Mouse (Mus musculus) megakaryocyte-erythroid progenitor cell, adult 5-6 weeks (primary cell): ENCODE results near the gene Vil1. TPM values are rescaled to one million over a fixed set of nuclear protein-coding genes. Genes with fewer than 3 reads are reported as not detected.
"Not testable (repeated sequence)": the region's sequence is repeated elsewhere in the genome, so short reads cannot be mapped to it uniquely, and the experiment has no call there.

Experiments
- ATAC-seq: replicated peaks from 2 replicates; pipeline ENCODE4 v1.8.0; 2016; ENCODE audit warnings: mild to moderate bottlenecking, inconsistent platforms; ENCODE audit not compliant: severe bottlenecking, poor library complexity, low FRiP score, low TSS enrichment
- total RNA-seq, 2 experiments: library from RNA; stranded (forward) in 1 of 2; stranded (reverse) in 1 of 2; fragments of 200-1000, 215-1000 nt in 1 of 2; fragments of >200 nt in 1 of 2; fragmentation: Nextera tagmentation in 1 of 2; gene quantifications; 2 replicates each; pipeline ENCODE4 v1.2.3; 2014 to 2017

Vil1 gene
- total RNA-seq, 2 experiments from 2014 or later, result not detected

DNA sequence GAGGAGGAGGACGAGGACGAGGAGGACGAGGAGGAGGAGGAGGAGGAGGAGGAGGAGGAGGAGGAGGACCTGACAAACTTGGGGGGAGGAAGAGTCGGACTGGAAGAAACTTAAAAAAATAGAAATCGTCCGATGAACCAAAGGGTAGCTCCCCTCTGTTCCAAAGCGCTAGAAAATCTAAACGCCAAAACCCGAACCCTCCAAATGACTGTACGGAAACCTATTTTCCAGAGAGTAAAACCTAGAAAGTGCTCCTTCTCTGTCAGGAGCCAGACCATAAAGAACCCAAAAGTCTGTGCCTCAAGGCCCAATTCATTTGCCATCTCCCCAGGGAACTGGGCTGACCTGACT is 22.8 kb upstream of the Vil1 start:
- ATAC-seq, result no peak

DNA sequence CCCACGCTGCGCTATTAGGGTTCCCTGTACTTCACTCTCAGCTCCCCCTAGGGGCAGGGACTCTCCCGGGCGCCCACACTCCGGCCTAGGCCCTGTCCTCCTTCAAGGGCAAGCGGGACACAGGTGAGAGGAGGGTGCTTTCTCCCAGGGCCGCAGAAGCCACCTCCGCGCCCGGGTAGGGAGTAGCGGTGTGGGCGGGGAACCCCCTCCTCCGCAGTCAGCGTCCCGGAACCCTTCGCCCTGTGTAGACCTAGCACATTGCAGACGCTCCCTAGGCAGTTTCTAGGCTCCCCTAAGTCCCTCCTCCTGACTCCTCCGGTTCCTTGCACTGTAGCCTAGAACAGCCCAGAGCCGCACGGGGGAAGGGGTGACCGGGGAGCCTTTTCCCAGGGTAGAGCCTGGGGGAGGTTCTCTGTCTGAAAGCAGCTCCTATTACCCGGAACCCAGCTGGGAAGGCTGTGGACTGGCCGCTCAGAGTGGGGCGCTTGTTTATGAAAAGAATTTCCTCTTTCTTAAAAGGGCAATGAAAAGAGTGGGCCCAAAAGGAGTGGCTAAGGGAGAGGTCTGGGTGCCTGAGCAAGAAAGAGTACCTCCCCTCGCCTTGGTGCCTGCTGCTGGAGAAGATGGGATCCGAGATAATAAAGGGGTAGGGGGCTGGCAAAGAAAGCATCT is 22.3 kb upstream of the Vil1 start:
- peak; percentile 69 for ATAC-seq

DNA sequence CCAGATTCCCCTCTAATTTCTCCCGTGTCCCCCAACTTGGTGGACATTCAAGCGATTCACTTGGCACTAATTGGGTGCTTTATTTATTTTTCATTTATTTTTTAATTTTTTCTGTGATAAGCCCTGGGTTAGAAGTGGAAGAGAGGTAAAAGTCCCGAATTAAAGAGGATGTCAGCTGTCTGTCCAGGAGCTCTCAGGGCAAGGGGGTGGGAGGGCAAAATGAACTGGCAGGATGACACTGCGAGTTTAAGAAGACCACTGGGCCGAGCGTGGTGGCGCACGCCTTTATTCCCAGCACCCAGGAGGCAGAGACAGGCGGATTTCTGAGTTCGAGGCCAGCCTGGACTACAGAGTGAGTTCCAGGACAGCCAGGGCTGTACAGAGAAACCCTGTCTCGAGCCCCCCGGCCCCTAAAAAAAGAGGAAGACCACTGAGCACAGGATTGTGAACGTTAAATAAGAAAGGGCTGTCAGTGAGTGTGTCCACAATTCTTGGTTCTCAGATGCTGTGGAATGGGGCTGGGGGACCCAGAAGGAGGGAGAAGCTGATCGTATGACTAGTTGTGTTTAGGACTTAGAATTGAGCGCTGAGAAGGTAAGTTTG is 21.7 kb upstream of the Vil1 start:
- no peak for ATAC-seq

DNA sequence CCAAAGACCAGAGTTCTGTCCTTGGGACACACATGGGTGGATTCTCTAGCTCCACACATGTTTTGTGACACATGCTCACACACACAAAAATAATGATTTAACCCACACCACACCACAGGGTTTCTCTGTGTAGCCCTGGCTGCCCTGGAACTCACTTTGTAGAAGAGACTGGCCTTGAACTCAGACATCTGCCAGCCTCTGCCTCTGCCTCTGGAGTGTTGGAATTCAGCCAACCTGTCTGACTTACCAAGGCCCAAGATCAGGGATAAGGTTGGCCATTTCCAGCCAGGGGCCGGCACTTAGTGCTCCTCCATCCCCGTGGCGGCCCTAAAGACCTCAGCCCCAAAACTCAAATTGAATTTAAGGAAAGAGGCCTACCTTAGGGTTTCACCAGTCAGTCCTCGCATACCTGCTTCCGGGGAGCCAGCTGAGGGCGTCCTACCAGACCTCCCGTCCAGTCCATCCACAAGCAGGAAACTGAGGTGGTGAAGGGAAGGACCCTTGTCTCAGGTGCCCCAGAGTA is 20.7 kb upstream of the Vil1 start:
- ATAC-seq, result no peak

DNA sequence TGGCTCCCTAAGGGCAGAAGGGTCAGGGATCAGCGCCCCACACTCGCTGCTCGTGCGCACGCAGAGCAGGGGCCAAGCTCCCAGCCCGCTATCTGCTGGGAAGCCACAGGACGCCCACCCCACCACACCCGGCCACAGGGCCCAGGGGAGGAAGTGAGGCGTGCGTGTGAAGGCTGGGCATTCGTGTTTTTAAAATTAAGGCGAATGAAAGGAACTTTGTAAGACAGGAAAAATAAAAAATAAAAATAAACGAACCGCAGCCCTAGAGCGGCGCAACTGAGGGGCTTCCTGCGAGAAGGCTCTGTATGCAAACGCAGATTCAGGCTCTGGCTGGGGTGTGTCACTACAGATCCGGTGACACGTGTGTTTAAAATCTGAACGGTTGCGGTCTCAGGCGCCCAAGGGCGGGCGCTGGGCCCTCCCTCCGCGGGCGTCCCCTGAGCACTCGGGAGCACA is 19.3 kb upstream of the Vil1 start:
- ATAC-seq, result no peak

DNA sequence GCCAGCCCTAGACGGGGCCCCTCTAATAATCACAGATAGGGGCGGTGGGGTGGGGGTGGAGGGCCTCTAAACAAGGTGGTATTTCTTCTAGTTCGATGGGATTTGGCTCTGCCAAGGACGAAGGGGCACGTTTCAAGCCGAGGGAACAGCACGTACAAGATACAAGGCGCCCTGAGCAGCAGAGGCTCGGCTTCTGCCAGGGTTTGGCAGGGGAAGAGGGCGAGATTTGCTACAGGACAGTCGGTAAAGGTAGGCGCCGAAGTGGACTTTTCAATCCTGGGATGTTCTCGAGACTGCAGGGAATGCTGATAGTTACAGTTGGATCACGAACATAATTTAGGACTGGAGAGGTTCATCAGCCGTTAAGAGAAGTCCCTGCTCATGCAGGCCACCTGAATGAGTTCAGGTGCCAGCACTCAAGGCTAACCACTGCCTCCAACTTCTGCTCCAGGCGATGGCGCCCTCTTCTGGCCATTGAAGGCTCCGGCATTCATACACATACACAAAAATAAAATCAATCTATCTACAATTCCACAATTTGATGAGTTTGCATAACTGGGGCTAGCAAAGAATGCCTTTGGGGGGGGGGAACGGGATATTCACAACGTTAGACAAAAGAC is 18.8 kb upstream of the Vil1 start:
- ATAC-seq, result no peak; the same call in 1 of the 2 replicates

DNA sequence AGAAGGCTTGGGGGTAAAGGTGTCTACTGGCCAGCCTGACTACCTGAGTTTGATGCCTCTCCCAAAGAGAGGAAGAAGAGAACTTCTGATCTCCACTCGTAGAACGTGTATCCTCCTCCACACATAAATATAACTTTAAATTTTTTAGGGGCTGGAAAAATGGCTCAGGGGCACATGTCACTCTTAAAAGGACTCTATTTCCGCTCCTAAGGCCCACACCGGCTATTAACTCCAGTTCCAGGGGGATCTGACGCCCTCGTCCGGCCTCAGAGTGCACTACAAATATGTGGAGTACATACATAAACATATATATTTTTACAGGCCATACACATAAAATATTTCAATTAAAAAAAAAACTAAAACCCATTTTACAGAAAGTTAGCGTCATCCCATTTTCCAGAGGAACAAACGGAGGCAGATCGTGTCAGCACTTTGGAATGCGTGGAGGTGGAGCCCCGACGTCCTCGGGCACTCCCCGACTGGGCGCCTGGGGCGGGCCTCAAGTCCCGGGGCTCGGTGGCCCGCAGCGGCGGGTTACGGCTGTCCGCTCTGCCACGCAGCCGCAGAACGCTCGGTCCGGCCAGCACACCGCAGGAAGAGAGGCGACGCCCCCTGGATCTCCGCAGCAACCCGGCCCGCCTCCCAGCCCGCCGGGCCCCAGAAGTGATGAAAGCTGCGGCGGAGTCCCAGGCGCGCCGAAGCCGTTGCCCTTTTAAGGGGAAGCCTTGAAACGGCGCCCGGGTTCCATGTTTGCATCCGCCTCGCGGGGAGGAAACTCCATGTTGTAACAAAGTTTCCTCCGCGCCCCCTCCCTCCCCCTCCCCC is 18.0 kb upstream of the Vil1 start, which contains the start of gene Ctdsp1:
Ctdsp1 (plus strand) TSS at position 586 of the 825 bp plus-strand sequence.
- peak; percentile 49 for ATAC-seq

DNA sequence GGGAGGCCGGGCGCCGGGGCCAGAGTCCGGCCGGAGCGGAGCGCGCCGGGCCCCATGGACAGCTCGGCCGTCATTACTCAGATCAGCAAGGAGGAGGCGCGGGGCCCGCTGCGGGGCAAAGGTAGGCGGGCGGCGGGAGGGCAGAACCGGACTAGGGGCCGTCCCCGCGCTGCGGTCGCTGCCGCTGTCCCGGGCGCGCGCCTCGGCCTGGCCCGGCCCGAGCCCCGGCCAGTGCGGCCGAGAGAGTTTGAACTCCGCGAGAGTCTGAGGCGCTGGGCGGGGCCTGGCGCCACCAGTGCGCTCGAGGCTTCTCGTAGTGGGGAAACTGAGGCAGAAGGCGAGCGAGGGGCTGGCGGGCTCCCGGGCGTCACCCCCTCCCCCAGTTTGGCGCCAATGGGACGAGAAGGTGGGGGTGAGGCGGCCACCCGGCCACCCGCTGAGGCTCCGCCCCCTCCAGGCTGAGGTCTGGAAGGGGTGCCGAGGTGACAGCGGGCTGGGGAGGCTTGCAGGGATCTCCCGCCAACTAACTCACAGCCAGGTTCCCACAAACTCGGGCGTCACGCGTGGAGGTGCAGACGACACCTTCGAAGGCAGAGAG is 17.2 kb upstream of the Vil1 start:
- ATAC-seq, result peak; percentile 40

DNA sequence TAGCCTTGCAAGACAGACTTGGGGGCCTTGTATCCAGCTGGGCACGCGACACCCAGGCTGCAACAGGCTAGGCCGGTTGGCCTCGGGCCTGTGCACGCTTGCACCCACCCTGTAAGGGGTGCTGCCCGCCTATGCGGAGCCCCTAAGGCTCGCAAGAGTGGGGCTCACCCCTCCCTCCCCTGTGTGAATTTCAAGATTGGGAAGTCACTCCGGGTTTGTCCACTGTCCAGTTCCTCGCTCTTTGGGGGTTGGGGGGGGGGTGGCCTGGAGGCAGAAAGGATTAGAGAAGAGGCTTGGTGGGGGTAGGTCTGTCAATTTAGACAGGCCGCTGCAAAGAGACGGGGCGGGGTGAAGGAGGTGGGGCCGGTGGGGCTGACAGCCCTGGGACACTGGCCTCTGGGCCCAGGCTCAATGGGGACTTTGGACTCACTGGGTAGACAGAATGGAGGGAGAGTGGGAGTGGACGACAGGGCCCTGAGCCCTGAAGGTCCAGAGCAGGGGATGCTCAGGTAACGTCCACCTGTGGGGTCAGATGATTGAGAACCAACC is 16.7 kb upstream of the Vil1 start:
- ATAC-seq, result no peak

DNA sequence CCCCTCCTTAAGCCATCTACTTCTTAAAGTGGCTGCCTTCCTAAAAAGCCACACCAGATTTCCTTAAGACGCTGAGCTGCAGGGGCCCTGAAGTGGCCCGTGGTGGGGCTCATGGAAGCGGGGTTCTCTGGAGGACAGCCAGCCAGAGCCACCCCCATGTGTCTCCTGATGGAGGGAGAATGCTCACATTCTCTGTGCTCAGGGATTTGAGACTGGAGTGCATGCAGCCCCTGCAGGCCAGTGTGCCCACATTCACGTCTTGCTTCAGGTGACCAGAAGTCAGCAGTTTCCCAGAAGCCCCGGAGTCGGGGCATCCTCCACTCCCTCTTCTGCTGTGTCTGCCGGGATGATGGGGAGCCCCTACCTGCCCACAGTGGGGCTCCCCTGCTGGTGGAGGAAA is 16.2 kb upstream of the Vil1 start:
- ATAC-seq, result no peak

DNA sequence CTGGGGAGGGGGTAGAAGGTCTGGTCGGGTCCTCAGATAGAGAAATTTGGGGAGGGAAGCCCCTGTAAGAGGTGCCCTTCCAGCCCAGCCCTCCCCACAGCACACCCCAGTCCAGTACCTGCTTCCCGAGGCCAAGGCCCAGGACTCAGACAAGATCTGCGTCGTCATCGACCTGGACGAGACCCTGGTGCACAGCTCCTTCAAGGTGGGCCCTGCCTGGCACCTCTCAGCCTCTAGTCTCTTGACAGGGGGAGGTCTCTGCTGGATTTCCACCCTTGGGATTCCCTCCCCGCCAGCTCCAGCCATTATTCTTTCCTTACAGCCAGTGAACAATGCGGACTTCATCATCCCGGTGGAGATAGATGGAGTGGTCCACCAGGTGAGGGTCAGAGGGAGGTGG is 15.5 kb upstream of the Vil1 start:
- no peak for ATAC-seq

DNA sequence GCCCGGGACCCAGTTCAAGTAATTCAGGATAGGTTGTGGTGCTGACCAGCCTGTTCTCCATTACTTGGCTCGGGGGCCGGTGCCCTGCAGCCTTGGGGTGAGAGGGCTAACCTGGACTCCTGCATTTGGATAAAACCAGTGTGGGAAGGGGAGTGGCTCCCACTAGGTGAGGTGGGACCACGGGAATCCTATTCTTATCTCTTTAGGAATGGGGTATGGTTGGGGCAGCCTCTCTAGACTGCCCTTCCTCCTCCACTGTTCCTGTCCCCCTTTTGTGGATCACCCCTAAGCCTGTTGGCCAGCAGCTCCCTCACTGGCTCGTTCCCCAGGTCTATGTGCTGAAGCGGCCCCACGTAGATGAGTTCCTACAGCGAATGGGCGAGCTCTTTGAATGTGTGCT is 14.9 kb upstream of the Vil1 start:
- ATAC-seq, result no peak

DNA sequence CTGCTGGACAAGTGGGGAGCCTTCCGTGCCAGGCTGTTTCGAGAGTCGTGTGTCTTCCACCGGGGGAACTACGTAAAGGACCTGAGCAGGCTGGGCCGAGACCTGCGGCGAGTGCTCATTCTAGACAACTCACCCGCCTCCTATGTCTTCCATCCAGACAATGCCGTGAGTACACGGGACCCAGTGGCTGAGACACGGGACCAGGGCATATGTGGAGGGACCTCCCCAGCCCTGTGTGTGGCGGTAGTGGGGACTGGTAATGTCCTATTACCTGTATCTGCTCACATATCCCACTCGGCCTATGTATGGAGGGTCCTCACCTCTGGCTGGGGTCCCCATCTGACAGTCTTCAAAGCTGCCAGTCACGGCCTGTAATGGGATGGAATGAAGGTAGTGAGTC is 14.3 kb upstream of the Vil1 start:
- ATAC-seq, result no peak

DNA sequence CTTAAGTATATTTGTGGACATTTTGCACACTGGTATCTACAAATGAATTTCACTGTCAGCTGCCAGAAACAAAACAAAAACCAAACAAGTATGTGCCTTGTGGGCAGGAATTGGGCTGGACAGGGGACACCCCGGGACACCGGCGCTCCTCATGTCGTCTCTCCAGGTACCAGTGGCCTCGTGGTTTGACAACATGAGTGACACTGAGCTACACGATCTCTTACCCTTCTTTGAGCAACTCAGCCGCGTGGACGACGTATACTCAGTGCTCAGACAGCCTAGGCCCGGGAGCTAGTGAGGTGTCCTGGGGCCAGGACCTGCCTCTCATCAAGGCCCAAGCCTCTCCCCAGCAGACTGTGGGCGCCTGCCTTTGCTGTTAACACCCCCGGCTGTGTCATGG is 13.9 kb upstream of the Vil1 start:
- no peak for ATAC-seq

DNA sequence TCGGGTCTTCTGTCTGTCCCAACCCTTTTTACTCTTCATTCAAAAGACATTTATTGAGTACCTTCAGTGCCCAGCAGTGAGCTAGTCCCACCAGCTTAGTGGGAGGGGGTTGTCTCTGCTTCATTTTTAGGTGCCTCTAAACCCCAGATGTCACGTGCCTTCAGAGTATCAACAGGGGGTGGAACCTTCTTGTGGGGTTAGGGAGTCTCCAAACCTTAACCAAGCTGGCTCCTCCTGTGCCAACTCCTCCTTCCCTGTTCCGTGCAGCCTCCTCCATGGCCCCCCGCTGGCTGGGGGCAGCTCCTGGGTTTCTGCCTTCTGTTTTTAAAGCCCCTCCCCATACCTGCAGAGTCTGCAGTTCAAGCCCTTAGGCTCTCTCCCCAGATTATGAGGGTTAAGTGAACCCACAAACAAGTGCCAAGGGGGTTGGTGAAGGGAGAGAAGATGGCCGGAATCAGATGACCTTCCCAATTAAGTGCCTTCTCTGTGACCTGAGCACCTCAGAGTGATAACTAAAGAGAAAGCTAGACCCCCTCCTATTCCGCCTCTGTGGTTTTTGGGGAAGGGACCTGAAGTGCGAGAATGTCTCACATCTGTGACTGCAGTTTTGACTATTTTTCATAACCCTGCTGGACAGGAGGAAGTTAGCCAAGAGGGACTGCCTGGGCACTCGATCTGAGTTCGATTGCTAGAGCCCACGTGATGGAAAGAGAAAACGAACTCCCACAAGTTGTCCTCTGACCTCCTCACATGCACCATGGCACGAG is 12.5 kb upstream of the Vil1 start:
- not testable (repeated sequence) for ATAC-seq

DNA sequence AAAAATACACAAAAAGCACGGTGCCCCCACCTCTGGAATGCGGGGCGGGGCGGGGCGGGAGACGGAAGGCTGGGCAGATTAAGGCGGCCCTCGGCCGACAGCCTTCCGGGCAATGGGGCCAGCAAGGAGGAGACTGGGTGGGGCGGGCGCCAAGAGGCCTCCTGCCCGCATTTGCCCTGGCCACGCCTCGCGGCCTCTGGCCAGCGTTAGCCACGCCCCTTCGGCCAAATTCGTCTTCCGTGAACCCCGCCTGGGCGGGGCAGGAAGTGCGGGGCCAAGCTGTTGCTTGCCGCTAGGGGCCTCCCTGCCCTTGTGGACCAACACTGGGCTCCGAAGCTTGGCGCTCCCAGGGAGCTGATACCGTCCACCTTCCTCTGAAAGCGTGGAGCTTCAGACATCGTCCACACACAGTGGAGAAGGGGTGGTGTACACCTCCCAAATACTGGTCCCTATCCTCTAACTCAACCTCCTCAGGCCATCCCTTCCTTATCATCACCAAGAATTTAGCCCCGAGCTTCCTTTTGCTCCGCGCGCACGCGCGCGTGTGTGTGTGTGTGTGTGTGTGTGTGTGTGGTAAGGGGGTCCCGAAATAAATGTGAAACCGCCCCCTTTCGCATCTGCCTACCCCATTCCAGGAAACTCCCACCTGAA is 11.8 kb upstream of the Vil1 start:
- peak; percentile 81 for ATAC-seq

DNA sequence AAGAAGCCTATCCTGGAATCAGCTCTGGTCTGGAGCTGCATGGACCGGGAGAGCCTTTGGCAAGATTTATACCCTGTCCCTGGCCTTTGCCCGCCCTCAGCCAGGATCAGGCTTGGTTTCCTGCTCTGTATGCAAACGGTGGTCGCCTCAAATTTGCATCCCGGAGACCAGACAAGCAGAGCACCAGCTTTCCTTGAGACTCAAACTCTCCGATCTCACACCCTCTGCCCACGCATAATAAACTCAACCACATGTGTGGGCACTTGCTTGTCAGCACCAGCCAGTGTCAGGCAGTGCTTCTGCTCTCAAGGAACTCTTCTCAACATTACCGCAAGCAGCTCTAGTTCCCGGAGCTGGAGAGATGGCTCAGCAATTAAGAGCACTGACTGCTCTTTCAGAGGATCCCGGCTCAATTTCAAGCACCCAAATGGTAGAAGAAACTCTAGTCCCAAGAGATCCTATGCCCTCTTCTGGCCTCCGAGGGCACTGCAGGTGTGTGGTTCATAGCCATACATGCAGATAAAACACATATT is 11.2 kb upstream of the Vil1 start:
- peak; percentile 55 for ATAC-seq

DNA sequence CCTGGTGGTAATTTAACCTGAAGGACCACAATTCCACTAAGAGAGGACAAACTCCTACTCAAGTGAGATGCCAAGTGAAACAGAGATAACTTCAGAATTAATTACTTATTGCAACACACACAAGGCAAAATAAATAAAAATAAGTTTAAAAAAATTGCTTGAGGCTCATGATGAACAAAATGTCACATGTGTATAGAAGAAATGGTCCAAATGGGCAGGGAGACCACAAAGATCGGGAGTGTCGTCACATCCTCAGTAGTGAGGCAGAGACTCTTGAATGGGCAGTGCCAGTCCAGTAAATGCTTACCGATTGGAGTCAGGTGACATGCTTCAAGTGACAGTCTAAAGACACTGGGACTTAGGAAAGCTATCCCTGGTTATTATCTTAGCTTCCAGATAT is 8.6 kb upstream of the Vil1 start:
- no peak for ATAC-seq
